Mouse (Mus musculus): ENCODE data around the gene Tfap4. TPM values are rescaled to one million over a fixed set of nuclear protein-coding genes. Genes with fewer than 3 reads are reported as not detected.

The Tfap4 gene
- 40.4 and 55.8 TPM in 2 replicates for polyA plus RNA-seq (2012; ENCODE audit: low replicate concordance)

GRCm38 (mm10) chr16:4559715-4560144, at the start of gene Tfap4:
Gene Tfap4, minus strand, starts transcription at chr16:4559854.

GRCm38 (mm10) chr16:4593971-4594813, 34.5 kb upstream of the Tfap4 start, which contains the start of gene Glis2:
Gene Glis2, plus strand, starts transcription at chr16:4594713.

GRCm38 (mm10) chr16:4541501-4542198, 18.0 kb downstream of the Tfap4 start, which contains the start of gene Srl:
Gene Srl, minus strand, starts transcription at chr16:4541816.

Other genes with a start within 250 kb of the Tfap4 start
- 3.8 and 6.2 TPM in 2 replicates for gene Adcy9, start 139.4 kb downstream of the Tfap4 start, polyA plus RNA-seq (2012; ENCODE audit: low replicate concordance)
- gene Srl, start 18.0 kb downstream of the Tfap4 start, polyA plus RNA-seq (2012; ENCODE audit: low replicate concordance) = 0.96 TPM in 1 of 2 replicates, not detected in the other
- 0.34 and 1.0 TPM in 2 replicates for gene Glis2, start 34.9 kb upstream of the Tfap4 start, polyA plus RNA-seq (2012; ENCODE audit: low replicate concordance)
- 69.3 and 127 TPM in 2 replicates for gene Pam16, start 65.1 kb upstream of the Tfap4 start, polyA plus RNA-seq (2012; ENCODE audit: low replicate concordance)
- 0.37 and 0.63 TPM in 2 replicates for gene Vasn, start 80.1 kb upstream of the Tfap4 start, polyA plus RNA-seq (2012; ENCODE audit: low replicate concordance)
- gene Dnaja3, start 80.1 kb upstream of the Tfap4 start, polyA plus RNA-seq (2012; ENCODE audit: low replicate concordance) = 14.2 and 29.3 TPM in 2 replicates
- 117 and 151 TPM in 2 replicates for gene Coro7, start 119.9 kb upstream of the Tfap4 start, polyA plus RNA-seq (2012; ENCODE audit: low replicate concordance)
- gene Nmral1, start 159.5 kb upstream of the Tfap4 start, polyA plus RNA-seq (2012; ENCODE audit: low replicate concordance) = 4.3 and 15.4 TPM in 2 replicates
- gene Hmox2, start 166.5 kb upstream of the Tfap4 start, polyA plus RNA-seq (2012; ENCODE audit: low replicate concordance) = 4.1 and 6.7 TPM in 2 replicates
- gene Cdip1, start 230.4 kb upstream of the Tfap4 start, polyA plus RNA-seq (2012; ENCODE audit: low replicate concordance) = 13.9 and 61.9 TPM in 2 replicates

Data from leukemia stem cell, adult 10-12 weeks (primary cell).